Mouse (Mus musculus) MEL (cell line): Measurements from ENCODE around the gene Gm3238. TPM values are rescaled to one million over a fixed set of nuclear protein-coding genes. Genes with fewer than 3 reads are reported as not detected.
A peak's percentile ranks its signal among the peaks of the same experiment; 100 is the strongest.
"Not testable (repeated sequence)": the region's sequence is repeated elsewhere in the genome, so short reads cannot be mapped to it uniquely, and the experiment has no call there.

ENCODE experiments used
- DNase-seq: peaks from one replicate; pipeline ENCODE4 v3.0.0; 2011; ENCODE audit warnings: low read depth, low spot score
- H3K27ac ChIP-seq: 2 replicates; pipeline ENCODE4 v1.5.1; 2012; ENCODE audit warnings: low read depth, mild to moderate bottlenecking, control low read depth, low read length, moderate library complexity; ENCODE audit not compliant: control insufficient read depth
- H3K27me3 ChIP-seq, 2 experiments: fragments of 150-350 bp in 1 of 2; sonication (generic) in 1 of 2; 2 replicates each; pipeline ENCODE4 v1.6.1; 2012; ENCODE audit warnings: low read length in 2 of 2, mild to moderate bottlenecking in 2 of 2, improper control_type of control experiment in 1 of 2, moderate library complexity in 1 of 2; ENCODE audit not compliant: insufficient read depth in 2 of 2, control insufficient read depth in 1 of 2
- H3K36me3 ChIP-seq, 2 experiments: 2 replicates each; pipeline ENCODE4 v1.6.1; 2012 to 2014; ENCODE audit warnings: low read length in 2 of 2, improper control_type of control experiment in 1 of 2, inconsistent platforms in 1 of 2, mild to moderate bottlenecking in 1 of 2; ENCODE audit not compliant: insufficient read depth in 2 of 2, control insufficient read depth in 1 of 2
- H3K4me1 ChIP-seq, 2 experiments: fragments of 150-350 bp in 1 of 2; sonication (generic) in 1 of 2; 2 replicates each; pipeline ENCODE4 v1.6.1; 2012; ENCODE audit warnings: low read length in 2 of 2, improper control_type of control experiment in 1 of 2, mild to moderate bottlenecking in 1 of 2; ENCODE audit not compliant: insufficient read depth in 2 of 2, control insufficient read depth in 1 of 2
- H3K4me3 ChIP-seq, 2 experiments: fragments of 150-350 bp in 1 of 2; sonication (generic) in 1 of 2; 2 replicates each; pipeline ENCODE4 v1.5.1; 2012; ENCODE audit warnings: low read depth in 2 of 2, low read length in 2 of 2, mild to moderate bottlenecking in 2 of 2, moderate library complexity in 2 of 2, control low read depth in 1 of 2, improper control_type of control experiment in 1 of 2; ENCODE audit not compliant: control insufficient read depth in 1 of 2, insufficient read depth in 1 of 2
- H3K79me2 ChIP-seq: 2 replicates; pipeline ENCODE4 v1.6.1; 2012; ENCODE audit warnings: mild to moderate bottlenecking, low read length, moderate library complexity; ENCODE audit not compliant: control insufficient read depth, poor library complexity, insufficient read depth
- H3K9ac ChIP-seq: 2 replicates; pipeline ENCODE4 v1.6.1; 2012; ENCODE audit warnings: low read depth, mild to moderate bottlenecking, control low read depth, low read length, moderate library complexity; ENCODE audit not compliant: control insufficient read depth, poor library complexity, severe bottlenecking
- H3K9me3 ChIP-seq: fragments of 150-350 bp; sonication (generic); replicated peaks from 2 replicates; pipeline ENCODE4 v1.6.1; 2012; ENCODE audit warnings: mild to moderate bottlenecking, low read length, improper control_type of control experiment, moderate library complexity; ENCODE audit not compliant: insufficient read depth
- BHLHE40 ChIP-seq: IDR thresholded peaks from 2 replicates; pipeline ENCODE4 v1.6.1; 2012; ENCODE audit warnings: low read depth, mild to moderate bottlenecking, inconsistent platforms, low read length, improper control_type of control experiment, borderline replicate concordance
- CHD2 ChIP-seq: IDR thresholded peaks from 2 replicates; pipeline ENCODE4 v1.6.1; 2011; ENCODE audit warnings: low read length, improper control_type of control experiment
- GABPA ChIP-seq: IDR thresholded peaks from 2 replicates; pipeline ENCODE4 v1.6.1; 2012; ENCODE audit warnings: low read depth, mild to moderate bottlenecking, inconsistent platforms, low read length, improper control_type of control experiment, moderate library complexity
- JUND ChIP-seq: IDR thresholded peaks from 2 replicates; pipeline ENCODE4 v1.6.1; 2011; ENCODE audit warnings: low read depth, mild to moderate bottlenecking, improper control_type of control experiment, low read length
- KAT2A ChIP-seq: conservative IDR thresholded peaks from 2 replicates; pipeline ENCODE4 v1.6.1; 2012; ENCODE audit warnings: low read depth, low read length, improper control_type of control experiment, inconsistent platforms
- MEF2A ChIP-seq: IDR thresholded peaks from 2 replicates; pipeline ENCODE4 v1.6.1; 2014; ENCODE audit warnings: low read depth, mild to moderate bottlenecking, inconsistent platforms, low read length, improper control_type of control experiment; ENCODE audit not compliant: poor library complexity, insufficient replicate concordance, severe bottlenecking; ENCODE audit errors: extremely low read depth
- MYB ChIP-seq: IDR thresholded peaks from 2 replicates; pipeline ENCODE4 v1.6.1; 2011; ENCODE audit warnings: mild to moderate bottlenecking, low read depth, low read length, improper control_type of control experiment
- NELFE ChIP-seq: IDR thresholded peaks from 2 replicates; pipeline ENCODE4 v1.6.1; 2011; ENCODE audit warnings: low read depth, low read length, improper control_type of control experiment
- POLR2AphosphoS2 ChIP-seq: IDR thresholded peaks from 2 replicates; pipeline ENCODE4 v1.6.1; 2011; ENCODE audit warnings: low read length, improper control_type of control experiment
- POLR2AphosphoS5 ChIP-seq: IDR thresholded peaks from 2 replicates; pipeline ENCODE4 v1.6.1; 2012; ENCODE audit warnings: low read depth, borderline replicate concordance, mild to moderate bottlenecking, inconsistent platforms, low read length, moderate library complexity, mixed read lengths
- RCOR1 ChIP-seq: IDR thresholded peaks from 2 replicates; pipeline ENCODE4 v1.6.1; 2012; ENCODE audit warnings: low read depth, mild to moderate bottlenecking, inconsistent platforms, low read length, improper control_type of control experiment
- TAL1 ChIP-seq: IDR thresholded peaks from 2 replicates; pipeline ENCODE4 v1.6.1; 2012; ENCODE audit warnings: mild to moderate bottlenecking, inconsistent platforms, low read length, moderate library complexity, mixed read lengths
- UBTF ChIP-seq: IDR thresholded peaks from 2 replicates; pipeline ENCODE4 v1.6.1; 2012; ENCODE audit warnings: low read depth, mild to moderate bottlenecking, inconsistent platforms, low read length, improper control_type of control experiment, moderate library complexity, borderline replicate concordance; ENCODE audit not compliant: insufficient read depth
- USF2 ChIP-seq, 2 experiments: IDR thresholded peaks; 2 replicates each; pipeline ENCODE4 v1.6.1; 2011 to 2012; ENCODE audit warnings: improper control_type of control experiment in 2 of 2, low read length in 2 of 2, borderline replicate concordance in 1 of 2, inconsistent platforms in 1 of 2, low read depth in 1 of 2, mild to moderate bottlenecking in 1 of 2; ENCODE audit not compliant: insufficient read depth in 1 of 2
- ZNF384 ChIP-seq: IDR thresholded peaks from 2 replicates; pipeline ENCODE4 v1.6.1; 2012; ENCODE audit warnings: low read depth, mild to moderate bottlenecking, inconsistent platforms, low read length, improper control_type of control experiment
- polyA plus RNA-seq, 2 experiments: library from polyadenylated mRNA; stranded (reverse) in 1 of 2; unstranded in 1 of 2; fragments of >175 nt in 1 of 2; fragments of >200 nt in 1 of 2; gene quantifications; 2 replicates each; pipeline versions ENCODE4 v1.2.1 to v1.2.4; 2012; ENCODE audit warnings: low replicate concordance in 2 of 2, low read depth in 1 of 2; ENCODE audit not compliant: insufficient read length in 2 of 2, insufficient read depth in 1 of 2, missing spikeins in 1 of 2
- total RNA-seq: library from RNA; depleted of rRNA; stranded (reverse); fragments of 300-350 nt; gene quantifications from 2 replicates; pipeline ENCODE4 v1.2.3, GENCODE M21; 2012; rRNA removed

Gm3238 gene
- total RNA-seq: not detected in 2 replicates
- not detected for polyA plus RNA-seq

GRCm38 (mm10) chr10:77771225-77771624, at the start of gene Gm3238:
Gm3238 (minus strand) TSS chr10:77771325.
- not testable (repeated sequence) for H3K36me3 ChIP-seq, H3K4me3 ChIP-seq, H3K27me3 ChIP-seq, H3K79me2 ChIP-seq, H3K27ac ChIP-seq, H3K9ac ChIP-seq, H3K4me1 ChIP-seq, H3K9me3 ChIP-seq, DNase-seq

- no peaks in the 10 kb centered on the region for H3K9me3 ChIP-seq
- peaks cover 0 to 7% of the 10 kb centered on the region in 2 experiments; a peak in 2 of 4 replicates for H3K4me1 ChIP-seq
- no peaks in the 10 kb centered on the region for H3K79me2 ChIP-seq
- H3K27ac ChIP-seq: no peak overlapping the region
- H3K36me3 ChIP-seq: no peaks in the 10 kb centered on the region
- H3K4me3 ChIP-seq: no peak overlapping the region
- DNase-seq: no peak
- no peak overlapping the region for H3K9ac ChIP-seq
- H3K27me3 ChIP-seq: no peaks in the 10 kb centered on the region
- TF ChIP-seq CHD2: no peak
- TF ChIP-seq TAL1: no peak
- TF ChIP-seq USF2 (IDR thresholded peaks at IDR 0.05; ENCODE audit: borderline replicate concordance in 1 of 2, insufficient read depth in 1 of 2, low read depth in 1 of 2, low read length in 2 of 2): no peak
- TF ChIP-seq MYB: no peak
- no peak for TF ChIP-seq BHLHE40
- TF ChIP-seq KAT2A: no peak
- TF ChIP-seq UBTF: no peak
- TF ChIP-seq GABPA: no peak
- no peak for TF ChIP-seq ZNF384
- TF ChIP-seq JUND: no peak
- no peak for TF ChIP-seq MEF2A
- TF ChIP-seq POLR2AphosphoS2: no peak
- no peak for TF ChIP-seq NELFE
Observed at GRCm38 (mm10) chr10:77819203-77819602, 48.1 kb upstream of the Gm3238 start.

- H3K4me3 ChIP-seq: no peak overlapping the region
- no peaks in the 10 kb centered on the region for H3K79me2 ChIP-seq
- H3K9ac ChIP-seq: no peak overlapping the region
- TF ChIP-seq POLR2AphosphoS5: peak; percentile 79; the same call in 1 of the 2 replicates
- TF ChIP-seq RCOR1: no peak
- peaks cover 0 to 7% of the 10 kb centered on the region in 2 experiments; a peak in 2 of 4 replicates for H3K4me1 ChIP-seq
- H3K9me3 ChIP-seq: no peaks in the 10 kb centered on the region
- no peaks in the 10 kb centered on the region for H3K36me3 ChIP-seq
- no peak overlapping the region for H3K27ac ChIP-seq
- DNase-seq: no peak
- no peaks in the 10 kb centered on the region for H3K27me3 ChIP-seq
Observed at GRCm38 (mm10) chr10:77818523-77818922, 47.4 kb upstream of the Gm3238 start.
